Comparison of ENCODE assay signal across 20 mouse cellular contexts in genomic region chr7:122413231-122413630, GRCm38 (mm10).
A peak's percentile ranks its signal among the peaks of the same experiment; 100 is the strongest.
DNase-seq lines count a peak whose midpoint lies in the region; ATAC-seq and TF ChIP-seq lines count a peak whose summit lies in the region.
"Had no signal": no experiment of that assay in that cellular context is flagged by ENCODE, and none has a peak within 500 bp of the region (broad histone marks: within the 10 kb centered on the region; RNA-seq: fewer than 3 reads in every experiment).

No protein-coding gene starts in this region.

- H3K9ac ChIP-seq in forebrain, embryonic 11.5 days (ENCODE audit: low read length), result no peak overlapping the region
- no peak overlapping the region for H3K9ac ChIP-seq in forebrain, postnatal 0 days
- H3K9ac ChIP-seq in midbrain, embryonic 15.5 days, result no peak overlapping the region
- H3K9ac ChIP-seq: hindbrain, embryonic 12.5 days; hindbrain, embryonic 15.5 days had no signal

- H3K4me3 ChIP-seq in forebrain, embryonic 11.5 days (ENCODE audit: low read depth, low read length), result no peak overlapping the region
- no peak overlapping the region for H3K4me3 ChIP-seq in forebrain, postnatal 0 days (ENCODE audit: low read depth, low read length)
- no peak overlapping the region for H3K4me3 ChIP-seq in layer of hippocampus, adult 2 months
- H3K4me3 ChIP-seq in left cerebral cortex, adult 2 months, result no peak overlapping the region
- H3K4me3 ChIP-seq in midbrain, embryonic 15.5 days, result no peak overlapping the region
- H3K4me3 ChIP-seq: forebrain, embryonic 10.5 days; gastrocnemius, adult 2 months; hindbrain, embryonic 12.5 days; hindbrain, embryonic 15.5 days had no signal

- H3K36me3 ChIP-seq in forebrain, embryonic 11.5 days (ENCODE audit: control insufficient read depth, insufficient read depth, low read length), result no peaks in the 10 kb centered on the region
- no peaks in the 10 kb centered on the region for H3K36me3 ChIP-seq in forebrain, postnatal 0 days (ENCODE audit: insufficient read depth)
- no peaks in the 10 kb centered on the region for H3K36me3 ChIP-seq in midbrain, embryonic 15.5 days (replicated peaks)
- H3K36me3 ChIP-seq: forebrain, embryonic 10.5 days; hindbrain, embryonic 12.5 days; hindbrain, embryonic 15.5 days had no signal

- H3K27ac ChIP-seq in forebrain, embryonic 11.5 days (ENCODE audit: low read depth, low read length), result no peak overlapping the region
- no peak overlapping the region for H3K27ac ChIP-seq in forebrain, postnatal 0 days (ENCODE audit: low read depth, low read length)
- peak overlapping the region; percentile 67 for H3K27ac ChIP-seq in layer of hippocampus, adult 2 months
- H3K27ac ChIP-seq in left cerebral cortex, adult 2 months, result peak overlapping the region; percentile 57
- no peak overlapping the region for H3K27ac ChIP-seq in midbrain, embryonic 15.5 days
- H3K27ac ChIP-seq: forebrain, embryonic 10.5 days; gastrocnemius, adult 2 months; hindbrain, embryonic 12.5 days; hindbrain, embryonic 15.5 days had no signal

- no peaks in the 10 kb centered on the region for H3K4me1 ChIP-seq in forebrain, embryonic 11.5 days (replicated peaks; ENCODE audit: control insufficient read depth, insufficient read depth, low read length)
- H3K4me1 ChIP-seq in forebrain, postnatal 0 days (ENCODE audit: insufficient read depth), result 0 out of 2 replicates have a peak, but pooled peaks cover 3% of the 10 kb centered on the region
- peaks cover 4% of the 10 kb centered on the region for H3K4me1 ChIP-seq in midbrain, embryonic 15.5 days
- H3K4me1 ChIP-seq: forebrain, embryonic 10.5 days had no signal

- ATAC-seq in forebrain, embryonic 11.5 days (replicated peaks; ENCODE audit: low FRiP score), result no peak
- no peak; the same call in 1 of the 2 replicates for ATAC-seq in forebrain, postnatal 0 days
- no peak for ATAC-seq in midbrain, embryonic 15.5 days (replicated peaks)
- ATAC-seq: forebrain, embryonic 14.5 days had no signal

- TF ChIP-seq CTCF in forebrain, postnatal 0 days (IDR thresholded peaks at IDR 0.05; ENCODE audit: low read depth), result no peak
- no peak for TF ChIP-seq CTCF in layer of hippocampus, adult 2 months (conservative IDR thresholded peaks at IDR 0.05)
- TF ChIP-seq CTCF in left cerebral cortex, adult 2 months (IDR thresholded peaks at IDR 0.05), result no peak

- H3K4me2 ChIP-seq in forebrain, embryonic 11.5 days (ENCODE audit: low read depth, low read length, severe bottlenecking), result no peak overlapping the region
- no peak overlapping the region for H3K4me2 ChIP-seq in forebrain, postnatal 0 days (ENCODE audit: low read depth)
- no peak overlapping the region for H3K4me2 ChIP-seq in midbrain, embryonic 15.5 days
- H3K4me2 ChIP-seq: heart, embryonic 11.5 days; hindbrain, embryonic 12.5 days; hindbrain, embryonic 15.5 days had no signal

- intact Hi-C loops in left cerebral cortex, adult 2 months (cut with DNase I), result no loop called here
- intact Hi-C loops in left cerebral cortex, postnatal 4 days (cut with DNase I), result no loop called here

- no peaks in the 10 kb centered on the region for H3K9me3 ChIP-seq in forebrain, embryonic 11.5 days (ENCODE audit: control insufficient read depth, low read length)
- no peaks in the 10 kb centered on the region for H3K9me3 ChIP-seq in forebrain, postnatal 0 days (ENCODE audit: low read length)
- H3K9me3 ChIP-seq in midbrain, embryonic 15.5 days, result no peaks in the 10 kb centered on the region
- H3K9me3 ChIP-seq: forebrain, embryonic 10.5 days; hindbrain, embryonic 12.5 days; hindbrain, embryonic 15.5 days had no signal

- H3K27me3 ChIP-seq in forebrain, embryonic 11.5 days (ENCODE audit: control insufficient read depth, insufficient read depth, low read length), result no peaks in the 10 kb centered on the region
- H3K27me3 ChIP-seq in forebrain, postnatal 0 days (ENCODE audit: insufficient read depth, low read length), result no peaks in the 10 kb centered on the region
- no peaks in the 10 kb centered on the region for H3K27me3 ChIP-seq in midbrain, embryonic 15.5 days (replicated peaks)
- H3K27me3 ChIP-seq: hindbrain, embryonic 12.5 days; hindbrain, embryonic 15.5 days had no signal

- peak; percentile 27 for DNase-seq in forebrain, embryonic 11.5 days (ENCODE audit: low spot score)
- no peak for DNase-seq in forebrain, postnatal 0 days
- peak in 1 of 2 experiments; percentile 47 for DNase-seq in layer of hippocampus, adult 2 months (ENCODE audit: low spot score in 2 of 2)
- no peak for DNase-seq in layer of hippocampus, postnatal 25 days (ENCODE audit: extremely low spot score in 1 of 2, low spot score in 1 of 2)
- DNase-seq in left cerebral cortex, adult 2 months (ENCODE audit: extremely low spot score in 1 of 2, low spot score in 2 of 2), result no peak
- no peak for DNase-seq in left cerebral cortex, postnatal 4 days
- DNase-seq: adrenal gland, adult 8-10 months; adrenal gland, postnatal 25 days; cerebellum, adult 18-20 months; cerebellum, adult 9-10 months; cerebellum, postnatal 14 days; gastrocnemius, adult 2 months; gastrocnemius, postnatal 14 days; heart, adult 11 months had no signal

- 83% methylated on average over 6 of the region's 6 CpGs for WGBS in forebrain, embryonic 11.5 days
- 85% methylated on average over 6 of the region's 6 CpGs for WGBS in forebrain, postnatal 0 days
- 94% methylated on average over 6 of the region's 6 CpGs for WGBS in midbrain, embryonic 15.5 days

Comparison
In these comparisons a context has a peak if more than half of its experiments do, and no peak if none do; other contexts are left out.
1. H3K27ac ChIP-seq: peak in layer of hippocampus, adult 2 months (single experiment) and left cerebral cortex, adult 2 months (single experiment); none in forebrain, embryonic 11.5 days (single experiment), forebrain, postnatal 0 days (single experiment) and midbrain, embryonic 15.5 days (single experiment).